Mouse (Mus musculus): ENCODE data around the gene Mab21l3. TPM values are rescaled to one million over a fixed set of nuclear protein-coding genes. Genes with fewer than 3 reads are reported as not detected.

The Mab21l3 gene
- not detected in 2 replicates for total RNA-seq (2017)

DNA sequence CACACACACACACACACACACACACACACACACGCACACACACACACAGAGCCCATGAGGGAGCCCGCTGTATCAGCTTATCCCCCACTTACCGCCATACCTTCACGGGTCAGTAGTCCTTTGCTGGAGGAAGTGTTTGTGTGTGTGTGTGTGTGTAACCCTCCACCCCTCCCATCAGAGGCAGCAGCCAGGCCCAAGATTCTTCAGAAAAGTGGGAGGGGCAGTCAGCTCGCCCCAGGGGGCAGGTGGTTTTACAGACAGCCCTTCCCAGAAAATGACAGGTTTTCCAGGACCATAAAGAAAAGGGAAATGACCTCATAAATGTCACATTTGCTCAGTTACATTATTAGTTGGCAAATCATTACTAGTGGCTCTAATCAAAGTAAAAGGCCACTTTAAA, at the start of gene Mab21l3:
TSS of gene Mab21l3 (minus strand) at position 144 of the 400 bp plus-strand sequence.
- ATAC-seq (replicated peaks; ENCODE audit: low read depth, poor library complexity, severe bottlenecking) = no peak

DNA sequence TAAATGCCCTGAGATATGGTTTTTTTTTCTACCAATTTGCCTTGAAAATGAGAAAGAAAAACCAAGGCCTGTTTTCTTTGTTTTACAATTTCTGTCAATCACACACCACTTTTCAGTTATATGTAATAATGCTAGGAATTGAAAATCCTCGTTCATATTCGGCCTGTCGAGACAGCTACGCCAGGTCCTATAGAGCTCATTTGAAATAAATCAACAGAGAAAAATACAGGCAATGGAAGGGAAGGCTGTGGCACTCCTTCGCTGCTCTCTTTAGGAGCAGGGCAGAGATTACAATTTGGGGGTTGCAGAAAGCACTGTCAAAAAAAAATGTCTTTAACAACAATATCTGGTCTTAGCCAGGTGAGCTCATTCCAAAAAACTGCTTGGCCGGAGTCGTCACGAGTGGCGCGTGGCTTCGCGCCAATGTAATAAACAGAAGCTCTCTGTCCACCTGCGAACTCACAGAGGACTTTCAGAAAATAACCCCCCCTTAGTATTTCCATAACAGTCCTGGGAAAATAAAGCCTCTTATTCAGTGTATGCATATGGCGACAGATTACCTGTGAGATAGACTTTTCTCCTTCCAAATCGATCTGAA, 48.7 kb upstream of the Mab21l3 start:
- ATAC-seq (replicated peaks; ENCODE audit: low read depth, poor library complexity, severe bottlenecking) = no peak

DNA sequence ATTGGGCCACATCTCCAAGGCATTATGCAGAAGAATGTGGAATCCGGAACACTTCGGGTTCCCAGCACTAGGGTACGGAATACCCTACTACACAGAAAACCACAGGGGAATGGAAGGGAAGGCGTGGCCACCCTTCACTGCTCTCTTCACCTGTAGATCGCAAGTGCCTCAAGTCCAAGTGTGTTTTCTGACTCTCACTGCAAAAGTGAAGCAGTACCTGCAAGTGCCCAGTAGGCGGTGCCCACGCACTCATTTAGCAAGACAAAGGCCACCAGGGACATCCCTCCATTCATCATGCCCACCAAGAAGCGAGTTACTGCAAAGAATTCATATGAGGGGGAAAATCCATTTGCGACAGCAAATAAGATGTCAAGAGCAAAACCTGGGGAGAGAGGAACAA, 48.1 kb upstream of the Mab21l3 start:
- peak; percentile 90 for ATAC-seq (replicated peaks; ENCODE audit: low read depth, poor library complexity, severe bottlenecking)

- ATAC-seq (replicated peaks; ENCODE audit: low read depth, poor library complexity, severe bottlenecking) = no peak
Measured at GRCm38 (mm10) chr3:101895376-101895910, 46.7 kb upstream of the Mab21l3 start.

GRCm38 (mm10) chr3:101885591-101885990, 36.8 kb upstream of the Mab21l3 start:
- no peak for ATAC-seq (replicated peaks; ENCODE audit: low read depth, poor library complexity, severe bottlenecking)

DNA sequence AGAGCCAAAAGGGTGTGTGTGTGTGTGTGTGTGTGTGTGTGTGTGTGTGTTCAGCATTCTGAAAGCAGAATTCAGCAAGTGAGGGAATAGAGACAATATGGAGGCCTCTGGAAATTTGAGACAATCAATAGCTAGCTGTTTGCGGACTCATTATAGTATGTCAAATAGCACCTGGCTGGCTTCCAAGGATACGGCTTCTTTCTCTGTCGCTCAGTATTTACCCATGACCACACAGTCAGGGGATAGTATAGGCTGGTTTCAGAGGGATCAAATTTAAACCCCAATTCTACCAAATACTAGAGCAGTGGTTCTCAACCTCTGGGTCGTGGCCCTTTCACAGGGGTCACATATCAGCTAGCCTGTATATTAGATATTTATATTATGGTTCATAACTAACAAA, 36.3 kb upstream of the Mab21l3 start:
- ATAC-seq (replicated peaks; ENCODE audit: low read depth, poor library complexity, severe bottlenecking) = no peak

DNA sequence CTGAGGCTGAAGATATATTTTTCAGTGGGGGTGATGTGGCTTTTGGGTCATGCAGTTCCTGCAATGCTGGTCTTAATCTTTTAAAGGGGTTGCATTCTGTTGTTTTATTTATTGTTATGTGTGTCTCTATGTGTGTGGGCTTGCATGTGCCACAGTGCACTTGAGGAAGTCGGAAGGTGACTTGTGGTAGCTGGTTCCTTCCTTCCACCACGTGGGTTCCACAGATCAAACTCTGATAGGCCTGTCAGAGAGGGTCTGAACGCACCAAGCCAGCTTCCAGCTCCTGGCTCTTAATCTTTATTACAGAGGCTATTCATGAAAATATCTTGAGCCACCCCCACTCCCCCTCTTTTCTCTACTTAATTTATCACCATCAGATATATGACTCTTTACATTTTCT, 35.1 kb upstream of the Mab21l3 start:
- ATAC-seq (replicated peaks; ENCODE audit: low read depth, poor library complexity, severe bottlenecking) = peak; percentile 62

DNA sequence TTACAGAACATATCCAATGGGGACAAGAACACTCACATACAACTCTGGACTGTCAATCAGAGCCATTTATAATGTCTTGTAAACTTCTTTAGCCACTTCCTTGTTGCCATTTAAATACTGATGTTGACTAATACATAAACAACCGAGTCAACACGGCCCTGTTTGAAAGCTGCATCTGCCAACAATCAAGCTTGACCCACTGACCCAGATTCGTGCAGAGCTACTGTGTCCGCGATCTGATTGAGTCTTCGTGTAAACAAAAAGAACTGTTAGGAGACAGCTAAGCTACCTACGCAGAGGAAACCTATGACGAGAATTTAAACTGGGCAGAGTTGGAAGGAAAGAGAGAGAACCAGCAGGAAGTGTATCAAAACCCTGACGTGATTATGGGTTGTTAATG, 33.0 kb upstream of the Mab21l3 start:
- no peak for ATAC-seq (replicated peaks; ENCODE audit: low read depth, poor library complexity, severe bottlenecking)

DNA sequence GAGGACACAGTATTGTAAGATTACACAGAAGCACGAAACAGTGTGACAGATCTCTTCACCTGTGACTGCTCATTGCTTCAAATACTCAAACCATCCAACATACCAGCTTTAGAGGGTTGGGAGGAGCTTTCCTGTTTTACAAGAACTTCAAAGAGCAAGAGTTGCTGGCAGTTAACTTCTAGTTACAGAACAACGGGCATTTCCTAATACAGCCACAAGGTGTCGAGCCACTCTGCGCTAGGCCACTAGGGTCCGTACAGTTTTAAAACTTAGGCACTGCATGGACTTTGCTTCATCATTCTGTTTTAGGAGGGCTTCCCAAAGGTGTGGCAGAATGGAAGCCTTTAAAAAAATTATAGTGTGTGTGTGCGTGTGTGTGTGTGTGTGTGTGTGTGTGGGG, 32.1 kb upstream of the Mab21l3 start:
- ATAC-seq (replicated peaks; ENCODE audit: low read depth, poor library complexity, severe bottlenecking) = no peak

DNA sequence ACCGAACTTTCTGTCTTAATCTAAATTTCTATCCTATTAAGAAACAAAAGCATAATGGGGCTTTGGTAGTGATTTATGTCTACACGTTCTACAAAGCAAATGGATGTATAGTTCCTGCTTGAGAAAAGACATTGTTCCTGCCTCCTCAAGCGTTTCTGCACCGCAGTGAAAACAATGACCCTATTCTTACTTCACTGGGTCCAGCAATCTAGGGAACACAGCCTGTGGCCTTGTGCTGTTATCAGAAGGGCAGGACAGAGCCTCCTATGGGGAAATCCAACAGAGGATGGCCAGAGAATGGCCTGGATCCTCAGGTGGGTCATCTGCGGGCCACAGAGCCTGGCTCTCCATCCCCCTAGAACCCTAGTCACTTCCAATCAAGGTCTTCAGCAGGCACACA, 29.4 kb upstream of the Mab21l3 start:
- no peak for ATAC-seq (replicated peaks; ENCODE audit: low read depth, poor library complexity, severe bottlenecking)

DNA sequence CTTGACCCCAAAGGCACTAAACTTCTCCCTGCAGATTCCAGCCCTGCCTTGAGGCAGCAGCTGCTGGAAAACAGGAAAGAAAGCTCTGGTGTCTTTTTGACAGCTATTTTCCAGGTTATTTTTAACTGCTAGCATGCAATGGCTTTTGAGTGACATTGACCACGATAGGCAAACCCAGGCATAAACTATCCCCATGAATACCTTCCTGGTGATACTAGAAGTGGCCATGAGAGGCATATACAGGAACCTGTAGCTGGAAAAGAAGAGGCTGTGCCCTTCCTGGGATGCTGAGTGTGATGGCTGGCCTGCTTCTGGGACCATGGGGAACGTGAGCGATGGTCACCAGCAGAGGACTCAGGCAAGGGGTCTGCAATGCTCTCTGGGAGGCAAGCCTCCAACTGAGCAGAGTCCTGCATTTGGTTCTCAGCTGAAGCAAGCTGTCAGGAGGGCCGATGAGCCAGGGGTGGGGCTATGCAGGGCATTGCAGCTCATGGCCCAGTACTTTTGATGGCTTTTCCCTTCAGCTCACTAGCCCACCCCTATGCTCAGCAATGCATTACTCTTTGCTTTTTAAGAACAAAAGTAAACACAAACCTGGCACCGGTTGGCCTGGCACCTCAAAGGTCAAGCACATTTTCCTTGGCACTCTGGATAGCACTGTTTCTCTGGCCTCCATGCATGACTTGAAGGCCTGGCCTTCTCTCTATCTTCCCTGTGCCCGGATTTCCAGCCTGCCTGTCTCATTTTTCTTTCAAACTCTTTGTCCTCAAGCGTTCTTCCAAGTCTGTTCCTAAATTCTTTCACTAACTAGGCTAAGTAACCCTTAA, 27.9 kb upstream of the Mab21l3 start:
- 0 out of 2 replicates have a peak, but pooled peaks have one; percentile 8 for ATAC-seq (replicated peaks; ENCODE audit: low read depth, poor library complexity, severe bottlenecking)

DNA sequence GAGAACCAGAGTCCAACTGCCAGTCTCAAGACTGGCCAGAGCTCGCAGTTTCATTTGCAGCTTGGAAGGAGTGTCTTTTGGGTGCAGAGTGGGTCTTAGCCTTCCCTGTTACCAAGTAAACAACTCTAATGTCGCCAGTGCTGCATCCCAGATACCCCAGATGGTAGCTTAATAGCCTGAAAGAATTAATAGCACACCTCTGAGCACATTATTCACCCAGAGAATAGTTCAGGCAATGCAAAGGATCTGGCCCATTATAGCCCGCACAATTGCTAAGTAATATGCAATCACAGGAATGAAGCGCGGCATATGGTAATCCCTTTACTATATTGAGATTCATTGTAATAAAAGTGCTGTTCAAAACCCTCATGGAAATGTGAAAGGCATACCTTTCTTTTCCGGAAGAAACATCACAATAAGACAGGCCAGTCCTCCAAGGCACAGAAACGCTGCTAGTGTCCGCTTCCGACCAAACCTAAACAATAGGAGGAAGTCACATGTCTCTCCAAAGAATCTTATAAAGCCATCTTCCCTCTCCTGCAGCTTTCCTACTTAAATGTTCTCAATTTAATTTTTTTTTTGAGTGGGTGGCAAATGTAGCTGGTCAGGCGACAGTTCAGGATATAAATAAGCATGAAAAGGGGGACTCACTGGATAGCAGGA, 26.6 kb upstream of the Mab21l3 start:
- ATAC-seq (replicated peaks; ENCODE audit: low read depth, poor library complexity, severe bottlenecking) = no peak

GRCm38 (mm10) chr3:101873061-101873675, 24.4 kb upstream of the Mab21l3 start:
- no peak for ATAC-seq (replicated peaks; ENCODE audit: low read depth, poor library complexity, severe bottlenecking)

GRCm38 (mm10) chr3:101871951-101872350, 23.2 kb upstream of the Mab21l3 start:
- ATAC-seq (replicated peaks; ENCODE audit: low read depth, poor library complexity, severe bottlenecking) = no peak

- ATAC-seq (replicated peaks; ENCODE audit: low read depth, poor library complexity, severe bottlenecking) = no peak
Measured at GRCm38 (mm10) chr3:101867001-101867421, 18.3 kb upstream of the Mab21l3 start.

- no peak for ATAC-seq (replicated peaks; ENCODE audit: low read depth, poor library complexity, severe bottlenecking)
Measured at GRCm38 (mm10) chr3:101861856-101862255, 13.1 kb upstream of the Mab21l3 start.

DNA sequence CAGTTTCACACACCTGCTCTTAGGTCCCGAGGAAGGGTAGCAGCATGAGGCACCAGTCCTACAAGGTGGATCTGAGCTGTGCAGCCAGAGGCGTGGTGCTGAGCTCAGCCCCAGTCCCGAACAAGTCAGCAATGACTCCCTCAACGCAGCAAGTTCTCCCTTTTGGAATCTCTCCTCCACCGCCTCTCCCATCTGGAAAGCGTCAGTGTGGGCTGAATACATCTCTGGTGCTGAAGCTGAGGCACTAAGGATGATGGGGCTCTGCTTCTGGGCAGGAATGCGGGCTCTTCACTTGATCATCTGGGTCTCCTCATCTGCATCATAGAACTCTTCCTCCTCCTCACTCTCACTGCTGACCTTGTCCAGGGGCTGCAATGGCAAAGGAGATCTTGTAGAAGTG, 11.4 kb upstream of the Mab21l3 start:
- ATAC-seq (replicated peaks; ENCODE audit: low read depth, poor library complexity, severe bottlenecking) = no peak

GRCm38 (mm10) chr3:101859740-101860139, 11.0 kb upstream of the Mab21l3 start:
- no peak for ATAC-seq (replicated peaks; ENCODE audit: low read depth, poor library complexity, severe bottlenecking)

- ATAC-seq (replicated peaks; ENCODE audit: low read depth, poor library complexity, severe bottlenecking) = no peak
Measured at GRCm38 (mm10) chr3:101854075-101854474, 5.3 kb upstream of the Mab21l3 start.

GRCm38 (mm10) chr3:101851363-101851762, 2.6 kb upstream of the Mab21l3 start:
- no peak for ATAC-seq (replicated peaks; ENCODE audit: low read depth, poor library complexity, severe bottlenecking)
